Mouse (Mus musculus) kidney, postnatal 36 days (tissue): Measurements from ENCODE around the gene Gm9044.
A peak's percentile ranks its signal among the peaks of the same experiment; 100 is the strongest.
"Not testable (repeated sequence)": the region's sequence is repeated elsewhere in the genome, so short reads cannot be mapped to it uniquely, and the experiment has no call there.

Source experiments
- DNase-seq, 2 experiments: peaks; one replicate each; pipeline ENCODE4 v3.0.0; 2021 to 2022; ENCODE audit warnings: mixed read lengths in 2 of 2

The Gm9044 gene

GRCm38 (mm10) chr10:118332308-118332707 lies at the start of gene Gm9044:
Gene Gm9044, minus strand, starts transcription at chr10:118332408.
- not testable (repeated sequence) for DNase-seq

- peak; percentile 68 to 85 for DNase-seq
Observed at GRCm38 (mm10) chr10:118370443-118370842, 38.2 kb upstream of the Gm9044 start.

- no peak for DNase-seq
Observed at GRCm38 (mm10) chr10:118369518-118369917, 37.3 kb upstream of the Gm9044 start.

- not testable (repeated sequence) for DNase-seq
Observed at GRCm38 (mm10) chr10:118354005-118354404, 21.8 kb upstream of the Gm9044 start, which contains the start of gene Gm9049. Gene Gm9049, minus strand, starts transcription at chr10:118354105.

- not testable (repeated sequence) for DNase-seq
Observed at GRCm38 (mm10) chr10:118348579-118348978, 16.4 kb upstream of the Gm9044 start, which contains the start of gene Gm9048. Gene Gm9048, minus strand, starts transcription at chr10:118348679.

GRCm38 (mm10) chr10:118343155-118343554 lies 10.9 kb upstream of the Gm9044 start, which contains the start of gene Gm9046:
Gene Gm9046, minus strand, starts transcription at chr10:118343255.
- not testable (repeated sequence) for DNase-seq

- DNase-seq: not testable (repeated sequence)
Observed at GRCm38 (mm10) chr10:118337731-118338130, 5.5 kb upstream of the Gm9044 start, which contains the start of gene Gm9045. Gene Gm9045, minus strand, starts transcription at chr10:118337831.

GRCm38 (mm10) chr10:118326869-118327268 lies 5.3 kb downstream of the Gm9044 start, which contains the start of gene Gm9040:
Gene Gm9040, minus strand, starts transcription at chr10:118326969.
- not testable (repeated sequence) for DNase-seq

- no peak for DNase-seq
Observed at GRCm38 (mm10) chr10:118319024-118319423, 13.2 kb downstream of the Gm9044 start.

GRCm38 (mm10) chr10:118302133-118302532 lies 30.1 kb downstream of the Gm9044 start:
- not testable (repeated sequence) for DNase-seq

GRCm38 (mm10) chr10:118294938-118295337 lies 37.3 kb downstream of the Gm9044 start, which contains the start of gene Iltifb:
Gene Iltifb, minus strand, starts transcription at chr10:118295038.
- no peak for DNase-seq

GRCm38 (mm10) chr10:118283016-118283415 lies 49.2 kb downstream of the Gm9044 start:
- DNase-seq: not testable (repeated sequence)

- DNase-seq: not testable (repeated sequence)
Observed at GRCm38 (mm10) chr10:118282565-118282964, 49.6 kb downstream of the Gm9044 start.
